Mouse (Mus musculus): ENCODE measurements around the gene Sept9. TPM values are rescaled to one million over a fixed set of nuclear protein-coding genes. Genes with fewer than 3 reads are reported as not detected.

The Sept9 gene
- polyA plus RNA-seq, 1 experiment = 0.37 TPM

- Histone ChIP-seq H3K4me1 (ENCODE audit: control insufficient read depth) (no peaks in the 10 kb centered on the region), H3K27me3 (ENCODE audit: control insufficient read depth) (no peaks in the 10 kb centered on the region)
- TF ChIP-seq GATA1 (IDR thresholded peaks at IDR 0.05; ENCODE audit: low read length) (no peak), TAL1 (IDR thresholded peaks at IDR 0.05; ENCODE audit: low read length) (no peak)
Measured at GRCm38 (mm10) chr11:117283048-117283888, 83.8 kb downstream of the Sept9 start.

GRCm38 (mm10) chr11:117283889-117284450 lies 84.5 kb downstream of the Sept9 start:
- H3K4me1 ChIP-seq (ENCODE audit: control insufficient read depth) = no peaks in the 10 kb centered on the region
- H3K9me3 ChIP-seq (ENCODE audit: control insufficient read depth, low read length) = no peaks in the 10 kb centered on the region
- H3K36me3 ChIP-seq (ENCODE audit: control insufficient read depth) = no peaks in the 10 kb centered on the region
- H3K4me3 ChIP-seq (replicated peaks) = no peak overlapping the region
- H3K27me3 ChIP-seq (ENCODE audit: control insufficient read depth) = no peaks in the 10 kb centered on the region
- TF ChIP-seq GATA1 (IDR thresholded peaks at IDR 0.05; ENCODE audit: low read length) (no peak), TAL1 (IDR thresholded peaks at IDR 0.05; ENCODE audit: low read length) (no peak)

More at GRCm38 (mm10) chr11:117283048-117283888, 83.8 kb downstream of the Sept9 start:
- Histone ChIP-seq H3K4me3 (replicated peaks) (no peak overlapping the region), H3K9me3 (ENCODE audit: control insufficient read depth, low read length) (no peaks in the 10 kb centered on the region), H3K36me3 (ENCODE audit: control insufficient read depth) (no peaks in the 10 kb centered on the region)

- Histone ChIP-seq H3K27me3 (ENCODE audit: control insufficient read depth) (no peaks in the 10 kb centered on the region), H3K4me1 (ENCODE audit: control insufficient read depth) (no peaks in the 10 kb centered on the region), H3K9me3 (ENCODE audit: control insufficient read depth, low read length) (no peaks in the 10 kb centered on the region), H3K4me3 (replicated peaks) (no peak overlapping the region), H3K36me3 (ENCODE audit: control insufficient read depth) (no peaks in the 10 kb centered on the region)
- TF ChIP-seq GATA1 (IDR thresholded peaks at IDR 0.05; ENCODE audit: low read length) (no peak), TAL1 (IDR thresholded peaks at IDR 0.05; ENCODE audit: low read length) (no peak)
Measured at GRCm38 (mm10) chr11:117284721-117285605, 85.5 kb downstream of the Sept9 start.

DNA sequence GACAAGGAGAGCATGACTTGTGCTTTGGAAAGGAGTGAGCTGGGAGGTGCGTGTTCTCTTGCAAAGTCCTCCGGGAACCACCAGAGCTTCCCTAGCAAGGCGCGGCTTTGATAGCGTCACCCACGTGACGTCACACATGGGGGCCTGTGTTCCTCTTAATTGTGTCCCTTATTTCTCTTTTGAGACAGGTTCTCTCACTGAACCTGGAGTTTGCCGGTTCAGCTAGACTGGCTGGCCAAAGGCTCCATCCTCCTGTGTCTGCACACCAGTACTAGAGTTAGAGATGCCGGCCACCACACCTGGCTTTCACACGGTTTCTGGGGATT lies 86.1 kb downstream of the Sept9 start:
- H3K4me3 ChIP-seq (replicated peaks) = no peak overlapping the region
- no peaks in the 10 kb centered on the region for H3K9me3 ChIP-seq (ENCODE audit: control insufficient read depth, low read length)
- H3K36me3 ChIP-seq (ENCODE audit: control insufficient read depth) = no peaks in the 10 kb centered on the region; the same call in 1 of the 2 replicates
- H3K27me3 ChIP-seq (ENCODE audit: control insufficient read depth) = no peaks in the 10 kb centered on the region
- no peaks in the 10 kb centered on the region for H3K4me1 ChIP-seq (ENCODE audit: control insufficient read depth)
- TF ChIP-seq GATA1 (IDR thresholded peaks at IDR 0.05; ENCODE audit: low read length) = no peak
- no peak for TF ChIP-seq TAL1 (IDR thresholded peaks at IDR 0.05; ENCODE audit: low read length)

DNA sequence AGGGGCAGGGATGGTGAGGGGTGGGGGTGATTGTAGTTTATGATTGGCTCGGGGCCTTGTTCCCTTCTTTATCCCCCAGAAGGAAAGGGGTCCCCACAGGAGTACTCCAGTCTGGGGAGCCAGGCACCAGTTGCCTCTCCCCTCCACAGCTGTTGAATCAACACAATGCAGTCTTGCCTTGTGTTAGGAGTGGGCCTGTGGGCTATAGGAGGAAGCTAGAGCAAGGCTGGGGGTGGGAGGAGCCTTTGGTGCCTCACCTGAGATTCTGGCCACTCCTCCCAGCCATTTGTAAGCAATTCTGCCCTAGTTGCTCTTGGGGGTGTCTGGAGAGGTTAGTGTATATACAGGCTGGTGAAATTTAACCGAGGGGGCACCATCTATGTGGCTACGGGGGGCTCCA lies 88.3 kb downstream of the Sept9 start:
- Histone ChIP-seq H3K27me3 (ENCODE audit: control insufficient read depth) (no peaks in the 10 kb centered on the region), H3K4me3 (replicated peaks) (no peak overlapping the region), H3K4me1 (ENCODE audit: control insufficient read depth) (peaks cover 5% of the 10 kb centered on the region), H3K36me3 (ENCODE audit: control insufficient read depth) (peaks cover 2% of the 10 kb centered on the region; the same call in 1 of the 2 replicates), H3K9me3 (ENCODE audit: control insufficient read depth, low read length) (no peaks in the 10 kb centered on the region)
- TF ChIP-seq GATA1 (IDR thresholded peaks at IDR 0.05; ENCODE audit: low read length) = no peak
- TF ChIP-seq TAL1 (IDR thresholded peaks at IDR 0.05; ENCODE audit: low read length) = no peak

DNA sequence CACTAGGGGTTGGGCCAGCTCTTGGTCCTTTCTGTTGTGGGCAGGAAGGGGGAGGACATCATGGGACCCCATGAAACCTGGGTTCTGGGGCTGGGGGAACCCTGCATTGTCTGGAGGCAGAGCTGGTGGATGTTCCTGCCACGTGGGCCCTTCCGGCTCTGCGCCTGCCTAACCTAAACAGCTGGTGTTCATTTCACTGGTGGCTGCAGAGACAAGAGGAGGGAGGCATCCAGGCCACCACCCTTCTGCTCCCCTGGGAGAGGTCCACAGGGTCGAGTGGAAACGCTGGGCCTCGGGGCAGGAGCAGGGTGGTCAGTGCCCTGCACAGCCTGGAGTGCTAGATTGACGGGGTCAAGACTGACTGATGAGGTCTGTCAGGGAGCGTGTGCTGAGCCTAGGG lies 89.3 kb downstream of the Sept9 start:
- H3K4me1 ChIP-seq (ENCODE audit: control insufficient read depth) = peaks cover 5% of the 10 kb centered on the region
- no peaks in the 10 kb centered on the region for H3K27me3 ChIP-seq (ENCODE audit: control insufficient read depth)
- no peak overlapping the region for H3K4me3 ChIP-seq (replicated peaks)
- H3K9me3 ChIP-seq (ENCODE audit: control insufficient read depth, low read length) = no peaks in the 10 kb centered on the region
- H3K36me3 ChIP-seq (ENCODE audit: control insufficient read depth) = peaks cover 2% of the 10 kb centered on the region; the same call in 1 of the 2 replicates
- TF ChIP-seq GATA1 (IDR thresholded peaks at IDR 0.05; ENCODE audit: low read length) = no peak
- TF ChIP-seq TAL1 (IDR thresholded peaks at IDR 0.05; ENCODE audit: low read length) = no peak

- Histone ChIP-seq H3K9me3 (ENCODE audit: control insufficient read depth, low read length) (no peaks in the 10 kb centered on the region), H3K4me1 (ENCODE audit: control insufficient read depth) (peaks cover 5% of the 10 kb centered on the region), H3K27me3 (ENCODE audit: control insufficient read depth) (no peaks in the 10 kb centered on the region), H3K4me3 (replicated peaks) (no peak overlapping the region), H3K36me3 (ENCODE audit: control insufficient read depth) (peaks cover 2% of the 10 kb centered on the region; the same call in 1 of the 2 replicates)
- TF ChIP-seq TAL1 (IDR thresholded peaks at IDR 0.05; ENCODE audit: low read length) (no peak), GATA1 (IDR thresholded peaks at IDR 0.05; ENCODE audit: low read length) (no peak)
Measured at GRCm38 (mm10) chr11:117291271-117292059, 92.0 kb downstream of the Sept9 start.

DNA sequence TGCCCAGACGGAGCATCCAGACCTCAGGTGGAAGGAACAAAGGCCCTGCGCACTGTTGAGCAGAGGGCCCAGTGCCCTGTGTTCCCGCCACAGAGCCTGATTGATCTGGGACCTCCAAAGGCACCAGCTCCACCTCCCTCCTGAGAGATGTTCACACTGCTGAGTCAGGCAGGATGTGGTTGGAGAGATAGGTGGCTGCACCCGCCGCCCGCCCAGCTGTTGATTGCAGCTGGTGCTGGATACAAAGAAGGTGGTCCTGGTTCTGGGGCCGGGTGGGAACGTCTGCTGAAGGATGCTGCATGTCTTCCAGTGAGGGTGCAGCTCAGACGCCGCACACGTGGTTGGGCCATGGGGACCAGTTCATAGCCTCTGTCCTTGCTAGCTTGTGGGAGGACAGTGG lies 93.0 kb downstream of the Sept9 start:
- Histone ChIP-seq H3K4me1 (ENCODE audit: control insufficient read depth) (peaks cover 5% of the 10 kb centered on the region), H3K36me3 (ENCODE audit: control insufficient read depth) (peaks cover 2% of the 10 kb centered on the region; the same call in 1 of the 2 replicates), H3K9me3 (ENCODE audit: control insufficient read depth, low read length) (no peaks in the 10 kb centered on the region), H3K4me3 (replicated peaks) (no peak overlapping the region), H3K27me3 (ENCODE audit: control insufficient read depth) (no peaks in the 10 kb centered on the region)
- TF ChIP-seq GATA1 (IDR thresholded peaks at IDR 0.05; ENCODE audit: low read length) = no peak
- no peak for TF ChIP-seq TAL1 (IDR thresholded peaks at IDR 0.05; ENCODE audit: low read length)
